11 mouse cellular contexts compared by ENCODE assay signal in genomic region chrX:169053907-169054476, GRCm38 (mm10).
DNase-seq lines count a peak whose midpoint lies in the region; ATAC-seq and TF ChIP-seq lines count a peak whose summit lies in the region.
"Had no signal": no experiment of that assay in that cellular context is flagged by ENCODE, and none has a peak within 500 bp of the region (broad histone marks: within the 10 kb centered on the region; RNA-seq: fewer than 3 reads in every experiment).

No protein-coding gene starts in this region.

- peaks cover 9% of the 10 kb centered on the region; the same call in 1 of the 2 replicates for H3K27me3 ChIP-seq in embryonic facial prominence, embryonic 14.5 days (replicated peaks; ENCODE audit: control insufficient read depth, insufficient read depth, low read length)
- peaks cover 44% of the 10 kb centered on the region for H3K27me3 ChIP-seq in embryonic facial prominence, embryonic 10.5 days (replicated peaks; ENCODE audit: low read depth, poor library complexity, severe bottlenecking)
- H3K27me3 ChIP-seq in stomach, embryonic 14.5 days (ENCODE audit: control insufficient read depth, insufficient read depth, low read length): no peaks in the 10 kb centered on the region
- H3K27me3 ChIP-seq in stomach, postnatal 0 days (ENCODE audit: control insufficient read depth, insufficient read depth, low read length): no peaks in the 10 kb centered on the region
- H3K27me3 ChIP-seq in stomach, embryonic 16.5 days (ENCODE audit: control insufficient read depth, insufficient read depth, low read length): no peaks in the 10 kb centered on the region
- peaks cover 5% of the 10 kb centered on the region; the same call in 1 of the 2 replicates for H3K27me3 ChIP-seq in midbrain, embryonic 16.5 days (ENCODE audit: control insufficient read depth, insufficient read depth, low read depth, low read length)

- peak; percentile 26 for DNase-seq in embryonic facial prominence, embryonic 14.5 days (ENCODE audit: low spot score)
- DNase-seq in embryonic facial prominence, embryonic 10.5 days (ENCODE audit: low spot score): no peak
- no peak for DNase-seq in stomach, postnatal 0 days (ENCODE audit: low spot score)
- DNase-seq in heart, postnatal 10 days: peak; percentile 19 to 20
- DNase-seq in urinary bladder, postnatal 14 days (ENCODE audit: low spot score): no peak
- DNase-seq: cerebellum, postnatal 14 days; spleen, adult 18-20 months had no signal

- no peaks in the 10 kb centered on the region for H3K9me3 ChIP-seq in embryonic facial prominence, embryonic 14.5 days (ENCODE audit: control insufficient read depth, low read length)
- H3K9me3 ChIP-seq in embryonic facial prominence, embryonic 10.5 days: no peaks in the 10 kb centered on the region
- H3K9me3 ChIP-seq in stomach, embryonic 14.5 days (ENCODE audit: control insufficient read depth, low read depth, low read length): no peaks in the 10 kb centered on the region
- H3K9me3 ChIP-seq in stomach, postnatal 0 days (ENCODE audit: control insufficient read depth, low read length): no peaks in the 10 kb centered on the region
- H3K9me3 ChIP-seq in stomach, embryonic 16.5 days (replicated peaks; ENCODE audit: control insufficient read depth, low read length): no peaks in the 10 kb centered on the region
- H3K9me3 ChIP-seq in midbrain, embryonic 16.5 days (replicated peaks; ENCODE audit: control insufficient read depth, low read length, poor library complexity, severe bottlenecking): no peaks in the 10 kb centered on the region

- H3K9ac ChIP-seq in embryonic facial prominence, embryonic 14.5 days (ENCODE audit: low read depth, low read length): no peak overlapping the region
- no peak overlapping the region for H3K9ac ChIP-seq in stomach, embryonic 14.5 days (replicated peaks; ENCODE audit: low read depth, low read length)
- H3K9ac ChIP-seq in stomach, postnatal 0 days (ENCODE audit: low read length): no peak overlapping the region
- H3K9ac ChIP-seq in stomach, embryonic 16.5 days (ENCODE audit: low read length): no peak overlapping the region
- no peak overlapping the region for H3K9ac ChIP-seq in midbrain, embryonic 16.5 days (ENCODE audit: low read depth, low read length)

- H3K4me1 ChIP-seq in embryonic facial prominence, embryonic 14.5 days (ENCODE audit: control insufficient read depth, insufficient read depth, low read length): no peaks in the 10 kb centered on the region
- H3K4me1 ChIP-seq in embryonic facial prominence, embryonic 10.5 days: no peaks in the 10 kb centered on the region
- no peaks in the 10 kb centered on the region for H3K4me1 ChIP-seq in stomach, embryonic 14.5 days (ENCODE audit: control insufficient read depth, insufficient read depth, low read length)
- no peaks in the 10 kb centered on the region for H3K4me1 ChIP-seq in stomach, postnatal 0 days (replicated peaks; ENCODE audit: control insufficient read depth, insufficient read depth)
- H3K4me1 ChIP-seq in stomach, embryonic 16.5 days (ENCODE audit: control insufficient read depth, insufficient read depth, low read length): no peaks in the 10 kb centered on the region
- H3K4me1 ChIP-seq in midbrain, embryonic 16.5 days (ENCODE audit: control insufficient read depth, insufficient read depth, low read length): no peaks in the 10 kb centered on the region

- no peak for ATAC-seq in embryonic facial prominence, embryonic 14.5 days (ENCODE audit: low read depth)
- ATAC-seq in stomach, embryonic 14.5 days (ENCODE audit: insufficient number of reproducible peaks, insufficient read depth, low FRiP score, low read depth): no peak; the same call in 1 of the 2 replicates
- no peak for ATAC-seq in stomach, postnatal 0 days (ENCODE audit: low FRiP score, low TSS enrichment)
- ATAC-seq in stomach, embryonic 16.5 days (ENCODE audit: insufficient read depth, low FRiP score): no peak
- ATAC-seq in midbrain, embryonic 16.5 days: no peak
- ATAC-seq: forebrain, embryonic 14.5 days had no signal

- no peaks in the 10 kb centered on the region for H3K36me3 ChIP-seq in embryonic facial prominence, embryonic 14.5 days (ENCODE audit: control insufficient read depth, insufficient read depth, low read length)
- no peaks in the 10 kb centered on the region for H3K36me3 ChIP-seq in embryonic facial prominence, embryonic 10.5 days (replicated peaks)
- no peaks in the 10 kb centered on the region for H3K36me3 ChIP-seq in stomach, embryonic 14.5 days (ENCODE audit: control insufficient read depth, insufficient read depth, low read length)
- no peaks in the 10 kb centered on the region for H3K36me3 ChIP-seq in stomach, postnatal 0 days (ENCODE audit: control insufficient read depth, insufficient read depth, low read length)
- H3K36me3 ChIP-seq in stomach, embryonic 16.5 days (ENCODE audit: control insufficient read depth, insufficient read depth, low read length): no peaks in the 10 kb centered on the region
- H3K36me3 ChIP-seq in midbrain, embryonic 16.5 days (ENCODE audit: control insufficient read depth, insufficient read depth, low read length): no peaks in the 10 kb centered on the region

- TF ChIP-seq CTCF in stomach, postnatal 0 days (IDR thresholded peaks at IDR 0.05; ENCODE audit: low read depth): no peak

- H3K4me3 ChIP-seq in embryonic facial prominence, embryonic 14.5 days (ENCODE audit: low read depth, low read length): no peak overlapping the region
- H3K4me3 ChIP-seq in embryonic facial prominence, embryonic 10.5 days: no peak overlapping the region
- H3K4me3 ChIP-seq in stomach, embryonic 14.5 days (ENCODE audit: low read depth, low read length): no peak overlapping the region
- no peak overlapping the region for H3K4me3 ChIP-seq in stomach, postnatal 0 days (ENCODE audit: low read depth, low read length)
- no peak overlapping the region for H3K4me3 ChIP-seq in stomach, embryonic 16.5 days (replicated peaks; ENCODE audit: low read length)
- H3K4me3 ChIP-seq in midbrain, embryonic 16.5 days (ENCODE audit: low read depth, low read length): no peak overlapping the region

- no peak for TF ChIP-seq EP300 in stomach, postnatal 0 days (optimal IDR thresholded peaks at IDR 0.05)

- 45% methylated on average over 5 of the region's 5 CpGs for WGBS in embryonic facial prominence, embryonic 14.5 days
- WGBS in embryonic facial prominence, embryonic 10.5 days: 47% methylated on average over 5 of the region's 5 CpGs
- 40% methylated on average over 5 of the region's 5 CpGs for WGBS in stomach, embryonic 14.5 days
- WGBS in stomach, postnatal 0 days: 41% methylated on average over 5 of the region's 5 CpGs
- 39% methylated on average over 5 of the region's 5 CpGs for WGBS in stomach, embryonic 16.5 days
- WGBS in midbrain, embryonic 16.5 days: 54% methylated on average over 5 of the region's 5 CpGs

- intact Hi-C loops in heart, postnatal 10 days (cut with DNase I): no loop called here

- no peak overlapping the region for H3K4me2 ChIP-seq in embryonic facial prominence, embryonic 14.5 days (ENCODE audit: low read depth, low read length)
- no peak overlapping the region for H3K4me2 ChIP-seq in stomach, embryonic 14.5 days (replicated peaks; ENCODE audit: low read depth, low read length)
- H3K4me2 ChIP-seq in stomach, postnatal 0 days (replicated peaks; ENCODE audit: low read depth): no peak overlapping the region
- H3K4me2 ChIP-seq in stomach, embryonic 16.5 days (ENCODE audit: low read depth, low read length): no peak overlapping the region
- H3K4me2 ChIP-seq in midbrain, embryonic 16.5 days (ENCODE audit: low read length): no peak overlapping the region

- no peak overlapping the region for H3K27ac ChIP-seq in embryonic facial prominence, embryonic 14.5 days (replicated peaks; ENCODE audit: low read depth, low read length)
- H3K27ac ChIP-seq in embryonic facial prominence, embryonic 10.5 days (replicated peaks): no peak overlapping the region
- peak overlapping the region; percentile 33; the same call in 1 of the 2 replicates for H3K27ac ChIP-seq in stomach, embryonic 14.5 days (ENCODE audit: low read length)
- no peak overlapping the region for H3K27ac ChIP-seq in stomach, postnatal 0 days (replicated peaks)
- H3K27ac ChIP-seq in stomach, embryonic 16.5 days (ENCODE audit: low read length): peak overlapping the region; percentile 52
- no peak overlapping the region for H3K27ac ChIP-seq in midbrain, embryonic 16.5 days (ENCODE audit: low read length)

Comparison
In these comparisons a context has a peak if more than half of its experiments do, and no peak if none do; other contexts are left out.
1. DNase-seq: peak in embryonic facial prominence, embryonic 14.5 days (single experiment) and heart, postnatal 10 days (2 of 2); none in embryonic facial prominence, embryonic 10.5 days (single experiment), stomach, postnatal 0 days (single experiment) and urinary bladder, postnatal 14 days (single experiment).
2. H3K27ac ChIP-seq: peak in stomach, embryonic 14.5 days (single experiment) and stomach, embryonic 16.5 days (single experiment); none in embryonic facial prominence, embryonic 14.5 days (single experiment), embryonic facial prominence, embryonic 10.5 days (single experiment), stomach, postnatal 0 days (single experiment) and midbrain, embryonic 16.5 days (single experiment).